Mouse (Mus musculus): ENCODE measurements around the gene Gpr15. TPM values are rescaled to one million over a fixed set of nuclear protein-coding genes. Genes with fewer than 3 reads are reported as not detected.

The Gpr15 gene
- 0.10 TPM in 1 of 2 replicates, not detected in the other for polyA plus RNA-seq (2012; rRNA removed)

DNA sequence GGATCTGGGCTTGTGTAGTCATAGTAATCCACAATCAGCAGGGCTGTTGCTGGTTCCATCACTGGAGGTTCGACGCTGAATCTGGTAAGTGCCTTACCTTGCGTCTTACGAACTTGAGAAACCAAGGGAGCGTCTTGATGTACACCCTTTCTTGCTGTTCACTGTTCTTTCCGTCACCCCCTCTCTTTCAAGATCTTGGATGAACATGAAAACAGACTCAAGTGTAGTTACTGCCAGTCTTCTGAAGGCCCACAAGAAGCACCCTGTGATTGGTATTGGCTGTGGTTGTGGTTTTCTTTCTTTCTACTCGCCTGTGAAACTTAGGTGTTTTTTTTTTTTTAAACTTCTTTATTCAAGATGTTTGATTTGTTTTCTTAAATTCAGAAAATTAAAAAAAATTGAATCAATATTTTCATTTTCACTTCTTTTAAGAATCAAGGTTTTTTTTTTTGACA is at the start of gene Gpr15:
Gene Gpr15, minus strand, starts transcription at position 405 of the 455 bp plus-strand sequence.
- TF ChIP-seq CTCF (IDR thresholded peaks at IDR 0.05; ENCODE audit: extremely low read depth, insufficient read length, insufficient replicate concordance, low read depth, low read length) (no peak), POLR2A (IDR thresholded peaks at IDR 0.05; ENCODE audit: low read depth, low read length) (no peak)
- no peaks in the 10 kb centered on the region; the same call in 1 of the 2 replicates for H3K4me1 ChIP-seq (ENCODE audit: control insufficient read depth, insufficient read depth, insufficient read length, low read length)
- H3K4me3 ChIP-seq (ENCODE audit: low read depth, low read length) = no peak within 1 kb of the TSS
- H3K36me3 ChIP-seq (ENCODE audit: control insufficient read depth, insufficient read depth, low read length) = no peaks in the 10 kb centered on the region
- 92% methylated on average over 7 of the region's 7 CpGs for WGBS
- no peak within 1 kb of the TSS for H3K27ac ChIP-seq (ENCODE audit: insufficient read depth, low read depth, low read length)
- no peaks in the 10 kb centered on the region for H3K27me3 ChIP-seq (ENCODE audit: control insufficient read depth, insufficient read depth, low read length)

DNA sequence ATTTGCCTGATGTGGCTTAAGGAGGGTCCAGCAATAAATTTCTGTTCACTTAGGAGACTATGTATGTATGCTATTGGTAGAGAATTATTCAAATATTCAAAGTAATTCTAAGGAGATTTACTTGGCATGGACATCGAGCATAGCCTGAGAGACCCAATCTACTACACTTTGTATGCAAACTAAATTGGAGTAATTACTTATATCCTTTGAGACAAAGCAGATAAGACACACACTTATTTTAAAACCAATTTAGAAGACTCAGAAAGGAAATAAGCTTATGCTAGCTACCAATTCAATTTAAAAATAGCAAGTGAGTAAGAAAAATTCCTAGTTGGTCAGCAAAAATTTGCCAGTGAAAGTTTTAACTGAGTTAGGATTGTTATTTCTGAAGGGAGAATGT is 44.2 kb upstream of the Gpr15 start, which contains the start of gene Olfr172:
Gene Olfr172, minus strand, starts transcription at position 101 of the 400 bp plus-strand sequence.
- TF ChIP-seq POLR2A (IDR thresholded peaks at IDR 0.05; ENCODE audit: low read depth, low read length) = no peak
- no peak for TF ChIP-seq CTCF (IDR thresholded peaks at IDR 0.05; ENCODE audit: extremely low read depth, insufficient read length, insufficient replicate concordance, low read depth, low read length)
- no peaks in the 10 kb centered on the region for H3K36me3 ChIP-seq (ENCODE audit: control insufficient read depth, insufficient read depth, low read length)
- 72% methylated on average over 1 of the region's 1 CpGs for WGBS

DNA sequence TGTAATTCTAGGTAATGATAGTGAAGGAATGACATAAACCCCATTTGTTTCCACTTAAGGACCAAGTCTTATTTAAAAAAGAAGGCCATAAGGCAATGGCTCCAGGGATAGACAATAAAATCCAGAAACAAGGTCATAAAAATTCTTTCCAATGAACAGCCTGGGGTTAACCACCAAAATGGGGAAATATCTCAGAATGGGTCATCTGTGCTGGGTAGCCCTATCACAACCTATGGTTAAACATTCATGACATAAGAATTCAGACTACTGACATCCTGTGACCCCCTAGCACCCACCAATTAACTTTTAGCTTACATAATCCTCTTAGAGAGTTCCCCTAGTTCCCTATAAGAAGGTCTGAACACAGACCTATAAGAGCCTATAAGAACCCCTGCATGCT is 37.3 kb upstream of the Gpr15 start:
- Histone ChIP-seq H3K27ac (ENCODE audit: insufficient read depth, low read depth, low read length) (no peak overlapping the region), H3K4me1 (ENCODE audit: control insufficient read depth, insufficient read depth, insufficient read length, low read length) (no peaks in the 10 kb centered on the region)
- TF ChIP-seq CTCF (IDR thresholded peaks at IDR 0.05; ENCODE audit: extremely low read depth, insufficient read length, insufficient replicate concordance, low read depth, low read length) (no peak), POLR2A (IDR thresholded peaks at IDR 0.05; ENCODE audit: low read depth, low read length) (no peak)

More for the DNA sequence above, 44.2 kb upstream of the Gpr15 start, which contains the start of gene Olfr172:
- Histone ChIP-seq H3K4me3 (ENCODE audit: low read depth, low read length) (no peak within 1 kb of the TSS), H3K4me1 (ENCODE audit: control insufficient read depth, insufficient read depth, insufficient read length, low read length) (no peaks in the 10 kb centered on the region), H3K27me3 (ENCODE audit: control insufficient read depth, insufficient read depth, low read length) (no peaks in the 10 kb centered on the region), H3K27ac (ENCODE audit: insufficient read depth, low read depth, low read length) (no peak within 1 kb of the TSS)

DNA sequence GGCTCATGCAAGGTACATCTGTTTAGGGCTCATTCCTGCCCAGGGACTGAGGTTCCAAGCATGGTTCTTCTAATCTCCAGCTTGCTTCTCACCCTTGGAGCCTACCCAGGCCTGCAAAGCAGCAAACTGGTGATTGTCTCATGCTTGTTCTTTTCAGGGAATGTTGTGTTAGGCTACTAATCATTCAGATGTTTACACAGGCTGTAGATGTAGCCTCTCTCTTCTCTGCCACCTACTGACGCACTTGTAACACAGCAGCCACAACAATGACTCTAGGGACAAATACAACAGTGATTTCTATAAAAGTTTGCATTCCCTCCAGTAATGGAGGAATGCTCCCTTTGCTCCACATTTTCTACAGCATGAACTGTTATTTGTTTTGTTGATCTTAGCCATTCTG is 32.4 kb upstream of the Gpr15 start:
- 9% methylated on average over 1 of the region's 1 CpGs for WGBS
- H3K27ac ChIP-seq (ENCODE audit: insufficient read depth, low read depth, low read length) = no peak overlapping the region
- no peak for TF ChIP-seq POLR2A (IDR thresholded peaks at IDR 0.05; ENCODE audit: low read depth, low read length)
- no peak for TF ChIP-seq CTCF (IDR thresholded peaks at IDR 0.05; ENCODE audit: extremely low read depth, insufficient read length, insufficient replicate concordance, low read depth, low read length)

More for the DNA sequence above, 37.3 kb upstream of the Gpr15 start:
- Histone ChIP-seq H3K27me3 (ENCODE audit: control insufficient read depth, insufficient read depth, low read length) (no peaks in the 10 kb centered on the region), H3K36me3 (ENCODE audit: control insufficient read depth, insufficient read depth, low read length) (no peaks in the 10 kb centered on the region), H3K4me3 (ENCODE audit: low read depth, low read length) (no peak overlapping the region)

DNA sequence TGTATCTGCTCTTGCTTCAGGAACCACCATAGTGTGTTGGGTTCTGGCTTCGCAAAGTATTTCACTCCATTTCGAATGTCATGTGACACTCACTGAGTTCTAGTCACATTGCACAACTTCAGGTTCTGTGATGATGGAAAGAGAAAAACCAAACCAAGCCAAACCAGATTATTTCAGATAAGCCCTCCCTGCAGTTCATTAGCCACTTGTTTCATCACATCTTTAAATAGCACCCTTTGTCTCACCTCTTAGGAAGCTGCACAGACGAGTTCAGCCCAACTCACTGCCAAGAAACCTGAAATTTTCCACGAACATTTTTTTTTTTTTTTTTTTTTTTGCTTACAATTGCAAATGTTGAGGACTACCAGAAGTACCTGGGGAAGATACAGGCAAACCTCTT is 27.8 kb upstream of the Gpr15 start:
- TF ChIP-seq CTCF (IDR thresholded peaks at IDR 0.05; ENCODE audit: extremely low read depth, insufficient read length, insufficient replicate concordance, low read depth, low read length) (no peak), POLR2A (IDR thresholded peaks at IDR 0.05; ENCODE audit: low read depth, low read length) (no peak)
- Histone ChIP-seq H3K27me3 (ENCODE audit: control insufficient read depth, insufficient read depth, low read length) (no peaks in the 10 kb centered on the region), H3K27ac (ENCODE audit: insufficient read depth, low read depth, low read length) (no peak overlapping the region), H3K4me3 (ENCODE audit: low read depth, low read length) (no peak overlapping the region), H3K36me3 (ENCODE audit: control insufficient read depth, insufficient read depth, low read length) (peaks cover 2% of the 10 kb centered on the region; the same call in 1 of the 2 replicates), H3K4me1 (ENCODE audit: control insufficient read depth, insufficient read depth, insufficient read length, low read length) (no peaks in the 10 kb centered on the region)
- 66% methylated on average over 4 of the region's 4 CpGs for WGBS

More for the DNA sequence above, 32.4 kb upstream of the Gpr15 start:
- no peaks in the 10 kb centered on the region for H3K27me3 ChIP-seq (ENCODE audit: control insufficient read depth, insufficient read depth, low read length)
- no peaks in the 10 kb centered on the region for H3K4me1 ChIP-seq (ENCODE audit: control insufficient read depth, insufficient read depth, insufficient read length, low read length)
- no peak overlapping the region for H3K4me3 ChIP-seq (ENCODE audit: low read depth, low read length)
- no peaks in the 10 kb centered on the region for H3K36me3 ChIP-seq (ENCODE audit: control insufficient read depth, insufficient read depth, low read length)

DNA sequence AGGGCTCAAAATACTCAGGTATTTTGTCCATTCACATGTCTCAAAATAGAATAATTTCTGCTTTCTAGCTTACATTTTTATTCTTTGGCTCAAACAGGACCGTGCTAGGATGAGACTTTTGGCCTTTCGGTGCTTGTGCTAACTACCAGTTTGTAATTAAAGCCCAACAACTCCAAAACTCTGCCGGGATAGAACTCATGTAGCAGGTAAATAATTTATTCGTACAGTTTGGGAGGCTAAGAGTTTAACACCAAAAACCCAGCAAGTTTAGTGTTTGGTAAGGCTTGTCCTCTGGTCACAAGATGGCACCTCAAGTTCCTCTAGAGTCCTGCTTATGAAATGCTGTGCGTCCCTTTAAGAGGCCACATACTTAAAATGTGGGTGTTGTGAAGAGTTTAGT is 21.9 kb upstream of the Gpr15 start:
- 93% methylated on average over 5 of the region's 5 CpGs for WGBS
- Histone ChIP-seq H3K4me3 (ENCODE audit: low read depth, low read length) (no peak overlapping the region), H3K27ac (ENCODE audit: insufficient read depth, low read depth, low read length) (no peak overlapping the region)

DNA sequence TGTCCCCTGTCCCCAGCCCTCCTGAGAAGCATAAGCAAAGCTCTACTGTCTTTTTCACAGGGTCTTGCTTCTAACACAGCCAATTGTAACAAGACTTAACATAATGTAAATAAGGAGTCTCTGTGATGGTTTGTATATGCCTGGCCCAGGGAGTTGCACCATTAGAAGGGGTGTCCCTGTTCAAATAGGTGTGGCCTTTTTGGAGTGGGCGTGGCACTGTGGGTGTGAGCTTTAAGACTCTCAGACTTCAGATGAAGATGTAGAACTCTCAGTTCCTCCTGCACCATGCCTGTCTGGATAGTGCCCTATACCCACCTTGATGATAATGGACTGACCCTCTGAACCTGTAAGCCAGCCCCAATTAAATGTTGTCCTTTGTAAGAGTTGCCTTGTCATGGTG is 19.9 kb upstream of the Gpr15 start:
- Histone ChIP-seq H3K36me3 (ENCODE audit: control insufficient read depth, insufficient read depth, low read length) (peaks cover 11% of the 10 kb centered on the region), H3K4me1 (ENCODE audit: control insufficient read depth, insufficient read depth, insufficient read length, low read length) (no peaks in the 10 kb centered on the region), H3K27me3 (ENCODE audit: control insufficient read depth, insufficient read depth, low read length) (no peaks in the 10 kb centered on the region), H3K27ac (ENCODE audit: insufficient read depth, low read depth, low read length) (no peak overlapping the region), H3K4me3 (ENCODE audit: low read depth, low read length) (no peak overlapping the region)
- 94% methylated on average over 1 of the region's 1 CpGs for WGBS
- TF ChIP-seq CTCF (IDR thresholded peaks at IDR 0.05; ENCODE audit: extremely low read depth, insufficient read length, insufficient replicate concordance, low read depth, low read length) = no peak

More for the DNA sequence above, 21.9 kb upstream of the Gpr15 start:
- Histone ChIP-seq H3K4me1 (ENCODE audit: control insufficient read depth, insufficient read depth, insufficient read length, low read length) (no peaks in the 10 kb centered on the region), H3K36me3 (ENCODE audit: control insufficient read depth, insufficient read depth, low read length) (peaks cover 3% of the 10 kb centered on the region; the same call in 1 of the 2 replicates), H3K27me3 (ENCODE audit: control insufficient read depth, insufficient read depth, low read length) (no peaks in the 10 kb centered on the region)
- TF ChIP-seq CTCF (IDR thresholded peaks at IDR 0.05; ENCODE audit: extremely low read depth, insufficient read length, insufficient replicate concordance, low read depth, low read length) (no peak), POLR2A (IDR thresholded peaks at IDR 0.05; ENCODE audit: low read depth, low read length) (no peak)
